ENCODE assay signal across 9 mouse cellular contexts in genomic region chr17:56290388-56291170, GRCm38 (mm10). TPM values are rescaled to one million over a fixed set of nuclear protein-coding genes. Genes with fewer than 3 reads are reported as not detected.
A peak's percentile ranks its signal among the peaks of the same experiment; 100 is the strongest.
DNase-seq lines count a peak whose midpoint lies in the region; ATAC-seq and TF ChIP-seq lines count a peak whose summit lies in the region.
"Had no signal": no experiment of that assay in that cellular context is flagged by ENCODE, and none has a peak within 500 bp of the region (broad histone marks: within the 10 kb centered on the region; RNA-seq: fewer than 3 reads in every experiment).

No protein-coding gene starts in this region.

- no peaks in the 10 kb centered on the region for H3K9me3 ChIP-seq in heart, embryonic 13.5 days
- no peaks in the 10 kb centered on the region for H3K9me3 ChIP-seq in kidney, embryonic 16.5 days (ENCODE audit: low read length)
- no peaks in the 10 kb centered on the region for H3K9me3 ChIP-seq in neural tube, embryonic 13.5 days

- H3K4me2 ChIP-seq in heart, embryonic 13.5 days, result peak overlapping the region; percentile 90
- peak overlapping the region; percentile 65 for H3K4me2 ChIP-seq in kidney, embryonic 16.5 days (replicated peaks; ENCODE audit: low read depth, low read length)
- H3K4me2 ChIP-seq in neural tube, embryonic 13.5 days, result peak overlapping the region; percentile 51

- 0 out of 2 replicates have a peak, but pooled peaks cover 3% of the 10 kb centered on the region for H3K4me1 ChIP-seq in embryonic fibroblast, embryonic 13.5 days (ENCODE audit: control insufficient read depth, insufficient read depth, low read length)
- H3K4me1 ChIP-seq in heart, embryonic 13.5 days, result peaks cover 48% of the 10 kb centered on the region
- peaks cover 42% of the 10 kb centered on the region for H3K4me1 ChIP-seq in kidney, embryonic 16.5 days (ENCODE audit: insufficient read depth, low read length)
- H3K4me1 ChIP-seq in neural tube, embryonic 13.5 days (replicated peaks), result peaks cover 40% of the 10 kb centered on the region

- peak overlapping the region; percentile 53 for H3K4me3 ChIP-seq in C2C12 (ENCODE audit: insufficient read depth, poor library complexity, severe bottlenecking)
- peak overlapping the region; percentile 70 for H3K4me3 ChIP-seq in embryonic fibroblast, embryonic 13.5 days (ENCODE audit: insufficient read depth, low read length)
- peak overlapping the region; percentile 62 for H3K4me3 ChIP-seq in heart, embryonic 13.5 days
- H3K4me3 ChIP-seq in kidney, embryonic 16.5 days (ENCODE audit: low read length), result peak overlapping the region; percentile 59
- peak overlapping the region; percentile 35 for H3K4me3 ChIP-seq in neural tube, embryonic 13.5 days

- TF ChIP-seq CTCF in C2C12 (IDR thresholded peaks at IDR 0.05; ENCODE audit: control insufficient read depth, insufficient read depth, insufficient read length), result no peak
- TF ChIP-seq CTCF in embryonic fibroblast, embryonic 13.5 days (IDR thresholded peaks at IDR 0.05; ENCODE audit: borderline replicate concordance, insufficient read depth, low read length), result no peak

- peaks cover 16% of the 10 kb centered on the region for H3K79me2 ChIP-seq in C2C12 (ENCODE audit: control insufficient read depth, insufficient read depth)

- 3% methylated on average over 17 of the region's 17 CpGs for WGBS in heart, embryonic 13.5 days
- 4% methylated on average over 17 of the region's 17 CpGs for WGBS in kidney, embryonic 16.5 days
- 7% methylated on average over 17 of the region's 17 CpGs for WGBS in neural tube, embryonic 13.5 days

- peak; percentile 99 for DNase-seq in adrenal gland, adult 18-20 months (ENCODE audit: low spot score in 2 of 2)
- DNase-seq in lung, adult 18-20 months, result peak; percentile 98
- DNase-seq in thymus, postnatal 14 days, result peak; percentile 98

- H3K27me3 ChIP-seq in C2C12 (ENCODE audit: control insufficient read depth, insufficient read depth, insufficient read length), result no peaks in the 10 kb centered on the region
- no peaks in the 10 kb centered on the region for H3K27me3 ChIP-seq in heart, embryonic 13.5 days (replicated peaks)
- no peaks in the 10 kb centered on the region for H3K27me3 ChIP-seq in kidney, embryonic 16.5 days (ENCODE audit: insufficient read depth, low read length)
- no peaks in the 10 kb centered on the region for H3K27me3 ChIP-seq in neural tube, embryonic 13.5 days

- peaks cover 4% of the 10 kb centered on the region for H3K36me3 ChIP-seq in C2C12 (ENCODE audit: control insufficient read depth, insufficient read depth)
- H3K36me3 ChIP-seq in heart, embryonic 13.5 days, result peaks cover 18% of the 10 kb centered on the region
- peaks cover 12% of the 10 kb centered on the region for H3K36me3 ChIP-seq in kidney, embryonic 16.5 days (ENCODE audit: insufficient read depth, low read length)
- no peaks in the 10 kb centered on the region for H3K36me3 ChIP-seq in neural tube, embryonic 13.5 days

- peak overlapping the region; percentile 88 for H3K9ac ChIP-seq in heart, embryonic 13.5 days
- H3K9ac ChIP-seq in kidney, embryonic 16.5 days (replicated peaks; ENCODE audit: low read length), result peak overlapping the region; percentile 73
- H3K9ac ChIP-seq in neural tube, embryonic 13.5 days, result peak overlapping the region; percentile 60

- peak overlapping the region; percentile 88 for H3K27ac ChIP-seq in embryonic fibroblast, embryonic 13.5 days (ENCODE audit: insufficient read depth, low read length)
- peak overlapping the region; percentile 94 for H3K27ac ChIP-seq in heart, embryonic 13.5 days (replicated peaks)
- H3K27ac ChIP-seq in kidney, embryonic 16.5 days (ENCODE audit: low read length), result peak overlapping the region; percentile 98
- H3K27ac ChIP-seq in neural tube, embryonic 13.5 days (replicated peaks), result peak overlapping the region; percentile 72

- TF ChIP-seq POLR2A in embryonic fibroblast, embryonic 13.5 days (IDR thresholded peaks at IDR 0.05; ENCODE audit: low read depth, low read length), result peak; percentile 84

- H3ac ChIP-seq in C2C12 (ENCODE audit: control insufficient read depth, insufficient read length, low read depth), result peak overlapping the region; percentile 60

- no peaks in the 10 kb centered on the region for H3K79me3 ChIP-seq in C2C12 (ENCODE audit: low read depth)

- ATAC-seq in heart, embryonic 13.5 days (ENCODE audit: extremely low read depth, insufficient number of reproducible peaks, low FRiP score, low TSS enrichment), result peak; percentile 85
- ATAC-seq in kidney, embryonic 16.5 days (ENCODE audit: low FRiP score, low TSS enrichment), result peak; percentile 93
- peak; percentile 72 for ATAC-seq in neural tube, embryonic 13.5 days (ENCODE audit: low read depth)

TF ChIP-seq in C2C12, 6 proteins besides CTCF, POLR2A, EP300 and RAD21:
- TF ChIP-seq CEBPB (IDR thresholded peaks at IDR 0.05; ENCODE audit: low read depth), result no peak
- no peak for TF ChIP-seq USF1 (IDR thresholded peaks at IDR 0.05; ENCODE audit: low read depth)
- TF ChIP-seq MAX (IDR thresholded peaks at IDR 0.05), result no peak
- no peak for TF ChIP-seq MYOD1 (IDR thresholded peaks at IDR 0.05; ENCODE audit: control insufficient read depth, insufficient read length, low read depth)
- TF ChIP-seq MYOG (IDR thresholded peaks at IDR 0.05; ENCODE audit: control insufficient read depth, extremely low read depth, insufficient read length), result no peak
- TF ChIP-seq FOSL1 (IDR thresholded peaks at IDR 0.05; ENCODE audit: insufficient read depth, low read length, poor library complexity, severe bottlenecking), result no peak

RNA-seq across cellular contexts. Expression of gene Plin3, which starts 2.1 kb away (rescaled TPM):
- 27.5 TPM for polyA plus RNA-seq in C2C12 (2012; fragmentation: generic; extraction: Trizol)
- 10 to 100 TPM; 66.0 to 84.7 TPM for total RNA-seq in adrenal gland, adult 18-20 months (2021)
- polyA plus RNA-seq in embryonic fibroblast, embryonic 13.5 days (2011; ENCODE audit: insufficient read length, low read depth, missing spikeins), result 37.4 and 41.2 TPM in 2 replicates
- polyA plus RNA-seq in heart, embryonic 13.5 days (2015; fragmentation: Nextera tagmentation; extraction: Ambion mirVana), result 67.1 and 71.8 TPM in 2 replicates
- 87.5 and 106 TPM in 2 replicates for polyA plus RNA-seq in kidney, embryonic 16.5 days (2015; fragmentation: Nextera tagmentation; extraction: Ambion mirVana)
- 21.5 and 24.7 TPM in 2 replicates for polyA plus RNA-seq in neural tube, embryonic 13.5 days (2015; fragmentation: Nextera tagmentation; extraction: Ambion mirVana)

RNA-seq across cellular contexts. Expression of gene Arrdc5, which starts 9.5 kb away (rescaled TPM):
- polyA plus RNA-seq in C2C12 (2012; fragmentation: generic; extraction: Trizol), result not detected
- total RNA-seq in adrenal gland, adult 18-20 months (2021), result not detected
- polyA plus RNA-seq in embryonic fibroblast, embryonic 13.5 days (2011; ENCODE audit: insufficient read length, low read depth, missing spikeins), result not detected in 2 replicates
- polyA plus RNA-seq in heart, embryonic 13.5 days (2015; fragmentation: Nextera tagmentation; extraction: Ambion mirVana), result not detected in 2 replicates
- polyA plus RNA-seq in kidney, embryonic 16.5 days (2015; fragmentation: Nextera tagmentation; extraction: Ambion mirVana), result not detected in 2 replicates
- not detected in 2 replicates for polyA plus RNA-seq in neural tube, embryonic 13.5 days (2015; fragmentation: Nextera tagmentation; extraction: Ambion mirVana)
- total RNA-seq: left cerebral cortex, adult 18-20 months had no signal

RNA-seq across cellular contexts. Expression of gene Uhrf1, which starts 12.5 kb away (rescaled TPM):
- polyA plus RNA-seq in C2C12 (2012; fragmentation: generic; extraction: Trizol), result 93.0 TPM
- 1 to 10 TPM; 1.8 to 3.1 TPM for total RNA-seq in adrenal gland, adult 18-20 months (2021)
- 48.0 and 50.2 TPM in 2 replicates for polyA plus RNA-seq in embryonic fibroblast, embryonic 13.5 days (2011; ENCODE audit: insufficient read length, low read depth, missing spikeins)
- 70.7 and 74.7 TPM in 2 replicates for polyA plus RNA-seq in heart, embryonic 13.5 days (2015; fragmentation: Nextera tagmentation; extraction: Ambion mirVana)
- polyA plus RNA-seq in kidney, embryonic 16.5 days (2015; fragmentation: Nextera tagmentation; extraction: Ambion mirVana), result 170 and 179 TPM in 2 replicates
- polyA plus RNA-seq in neural tube, embryonic 13.5 days (2015; fragmentation: Nextera tagmentation; extraction: Ambion mirVana), result 20.0 and 27.4 TPM in 2 replicates

RNA-seq across cellular contexts. Expression of gene Ticam1, which starts 14.0 kb away (rescaled TPM):
- 5.8 TPM for polyA plus RNA-seq in C2C12 (2012; fragmentation: generic; extraction: Trizol)
- total RNA-seq in adrenal gland, adult 18-20 months (2021), result 10 to 100 TPM; 23.1 to 26.7 TPM
- polyA plus RNA-seq in embryonic fibroblast, embryonic 13.5 days (2011; ENCODE audit: insufficient read length, low read depth, missing spikeins), result 11.1 and 15.6 TPM in 2 replicates
- 7.7 and 8.4 TPM in 2 replicates for polyA plus RNA-seq in heart, embryonic 13.5 days (2015; fragmentation: Nextera tagmentation; extraction: Ambion mirVana)
- polyA plus RNA-seq in kidney, embryonic 16.5 days (2015; fragmentation: Nextera tagmentation; extraction: Ambion mirVana), result 7.3 and 10.3 TPM in 2 replicates
- 1.5 and 1.7 TPM in 2 replicates for polyA plus RNA-seq in neural tube, embryonic 13.5 days (2015; fragmentation: Nextera tagmentation; extraction: Ambion mirVana)

RNA-seq across cellular contexts. Expression of gene Fem1a, which starts 34.0 kb away (rescaled TPM):
- polyA plus RNA-seq in C2C12 (2012; fragmentation: generic; extraction: Trizol), result 18.1 TPM
- total RNA-seq in adrenal gland, adult 18-20 months (2021), result 10 to 100 TPM; 29.2 to 30.2 TPM
- polyA plus RNA-seq in embryonic fibroblast, embryonic 13.5 days (2011; ENCODE audit: insufficient read length, low read depth, missing spikeins), result 9.7 and 10.6 TPM in 2 replicates
- 17.2 and 18.5 TPM in 2 replicates for polyA plus RNA-seq in heart, embryonic 13.5 days (2015; fragmentation: Nextera tagmentation; extraction: Ambion mirVana)
- polyA plus RNA-seq in kidney, embryonic 16.5 days (2015; fragmentation: Nextera tagmentation; extraction: Ambion mirVana), result 14.6 and 15.8 TPM in 2 replicates
- polyA plus RNA-seq in neural tube, embryonic 13.5 days (2015; fragmentation: Nextera tagmentation; extraction: Ambion mirVana), result 16.6 and 19.1 TPM in 2 replicates

Comparison
In these comparisons a context has a peak if more than half of its experiments do, and no peak if none do; other contexts are left out.
1. Peak in every context shown above with its lines: DNase-seq, ATAC-seq, H3K4me3 ChIP-seq and H3K27ac ChIP-seq.